Mouse (Mus musculus) small intestine, adult 2 months (tissue): ENCODE data around the gene Ehbp1. TPM values are rescaled to one million over a fixed set of nuclear protein-coding genes. Genes with fewer than 3 reads are reported as not detected.

ENCODE experiments used
- H3K27ac ChIP-seq: fragments of 200-500 bp; 2 replicates; pipeline ENCODE4 v1.5.1; 2012; ENCODE audit warnings: low read depth, low read length, control low read depth, inconsistent platforms; ENCODE audit not compliant: insufficient read depth
- H3K27me3 ChIP-seq: fragments of 200-500 bp; 2 replicates; pipeline ENCODE4 v1.6.1; 2012; ENCODE audit warnings: mild to moderate bottlenecking, moderate library complexity, low read length, inconsistent platforms; ENCODE audit not compliant: control insufficient read depth, insufficient read depth
- H3K36me3 ChIP-seq: fragments of 200-500 bp; 2 replicates; pipeline ENCODE4 v1.6.1; 2012; ENCODE audit warnings: mild to moderate bottlenecking, low read length, control low read depth, inconsistent platforms; ENCODE audit not compliant: control insufficient read depth, insufficient read depth
- H3K4me1 ChIP-seq: fragments of 200-500 bp; 2 replicates; pipeline ENCODE4 v1.6.1; 2012; ENCODE audit warnings: low read length, inconsistent platforms, mixed read lengths; ENCODE audit not compliant: control insufficient read depth, insufficient read depth, insufficient read length
- H3K4me3 ChIP-seq: fragments of 200-500 bp; 2 replicates; pipeline ENCODE4 v1.5.1; 2012; ENCODE audit warnings: low read depth, mild to moderate bottlenecking, control low read depth, inconsistent platforms, low read length, moderate library complexity
- CTCF ChIP-seq: fragments of 200-500 bp; IDR thresholded peaks from 2 replicates; pipeline ENCODE4 v1.5.1; 2012; ENCODE audit warnings: low read depth, mild to moderate bottlenecking, control low read depth, inconsistent platforms, low read length, moderate library complexity, mixed read lengths; ENCODE audit not compliant: insufficient replicate concordance, insufficient read length; ENCODE audit errors: extremely low read depth
- POLR2A ChIP-seq: fragments of 200-500 bp; IDR thresholded peaks from 2 replicates; pipeline ENCODE4 v1.6.1; 2012; ENCODE audit warnings: low read depth, mild to moderate bottlenecking, control low read depth, inconsistent platforms, low read length, moderate library complexity
- WGBS: fragments of 180-500 bp; shearing (Covaris S2); methylation state at CpG from one replicate; pipeline ENCODE4 v1.1.7; 2018; 5-methylcytosine and 5-hydroxymethylcytosine counted together
- polyA plus RNA-seq: library from polyadenylated mRNA; depleted of rRNA; stranded (reverse); fragments of >200 nt; gene quantifications from 2 replicates; pipeline ENCODE4 v1.2.3, GENCODE M21; 2012

Ehbp1 gene
- polyA plus RNA-seq, 1 experiment, result 0.70 TPM

DNA sequence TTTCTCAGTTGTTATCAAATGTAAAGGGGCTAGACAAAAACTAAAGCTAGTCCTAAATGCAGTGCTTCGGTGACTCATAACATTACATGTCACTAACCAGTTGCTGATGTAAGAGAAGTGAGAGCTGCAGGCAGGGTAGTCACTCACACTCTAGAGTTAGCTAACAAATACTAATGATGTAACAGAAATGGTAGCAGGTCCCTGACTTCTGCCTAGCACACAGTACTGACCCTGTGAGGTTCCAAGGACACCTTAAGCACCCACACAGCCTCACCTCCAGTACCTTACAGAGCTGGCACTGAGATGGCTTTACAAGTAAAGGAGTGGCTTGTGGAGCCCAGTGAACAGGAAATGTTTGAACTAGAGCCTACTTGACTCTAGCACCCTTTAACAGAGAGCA lies 86.7 kb downstream of the Ehbp1 start:
- no peaks in the 10 kb centered on the region for H3K4me1 ChIP-seq
- TF ChIP-seq POLR2A, result no peak
- no peak for TF ChIP-seq CTCF
- 96% methylated on average over 1 of the region's 1 CpGs for WGBS

DNA sequence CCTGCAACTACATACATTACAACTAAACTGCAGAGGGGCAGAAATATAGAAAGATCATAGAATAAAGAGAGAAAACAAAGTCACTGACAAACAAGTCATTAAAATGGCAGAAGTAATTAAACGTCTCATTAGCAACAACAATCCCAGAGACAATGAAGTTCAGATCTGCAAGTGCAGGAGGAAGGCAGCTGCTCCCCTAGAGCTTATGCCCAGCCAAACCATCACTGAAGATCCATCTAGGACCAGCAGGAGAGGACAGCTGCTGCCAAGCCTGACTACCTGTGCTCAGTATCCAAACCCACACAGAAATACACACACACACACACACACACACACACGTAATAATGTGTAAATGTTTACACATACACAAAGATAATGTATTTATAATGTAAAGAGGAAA lies 92.7 kb downstream of the Ehbp1 start:
- no peak overlapping the region for H3K4me3 ChIP-seq

More for the DNA sequence above, 86.7 kb downstream of the Ehbp1 start:
- Histone ChIP-seq H3K36me3 (0 out of 2 replicates have a peak, but pooled peaks cover 1% of the 10 kb centered on the region), H3K27ac (no peak overlapping the region), H3K27me3 (no peaks in the 10 kb centered on the region), H3K4me3 (no peak overlapping the region)

DNA sequence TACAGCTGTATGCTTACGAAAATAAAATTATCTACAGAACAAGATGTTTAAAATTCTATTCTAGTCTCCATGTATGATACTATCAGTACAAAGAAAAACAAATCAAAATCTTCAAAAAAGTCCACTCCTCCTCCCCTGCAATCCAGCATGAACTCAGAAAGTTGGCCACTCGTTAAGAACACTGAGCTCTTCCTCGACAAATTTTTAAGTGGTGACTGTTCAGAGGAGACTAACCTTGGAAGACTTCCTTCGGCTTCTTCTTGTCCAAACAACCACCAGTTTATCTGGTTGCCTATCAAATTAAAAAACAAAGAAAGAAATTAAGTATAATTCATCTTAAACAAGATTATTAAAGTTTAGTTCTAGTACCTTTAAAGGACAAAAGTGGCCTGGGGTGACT lies 94.4 kb downstream of the Ehbp1 start:
- Histone ChIP-seq H3K27me3 (no peaks in the 10 kb centered on the region), H3K4me3 (no peak overlapping the region), H3K4me1 (no peaks in the 10 kb centered on the region), H3K36me3 (peaks cover 2% of the 10 kb centered on the region; the same call in 1 of the 2 replicates), H3K27ac (no peak overlapping the region)
- no peak for TF ChIP-seq POLR2A
- no peak for TF ChIP-seq CTCF
- 67% methylated on average over 4 of the region's 4 CpGs for WGBS

More for the DNA sequence above, 92.7 kb downstream of the Ehbp1 start:
- Histone ChIP-seq H3K27ac (no peak overlapping the region), H3K4me1 (no peaks in the 10 kb centered on the region), H3K36me3 (peaks cover 2% of the 10 kb centered on the region; the same call in 1 of the 2 replicates), H3K27me3 (no peaks in the 10 kb centered on the region)
- WGBS, result 85% methylated on average over 2 of the region's 2 CpGs
- TF ChIP-seq POLR2A (no peak), CTCF (no peak)

DNA sequence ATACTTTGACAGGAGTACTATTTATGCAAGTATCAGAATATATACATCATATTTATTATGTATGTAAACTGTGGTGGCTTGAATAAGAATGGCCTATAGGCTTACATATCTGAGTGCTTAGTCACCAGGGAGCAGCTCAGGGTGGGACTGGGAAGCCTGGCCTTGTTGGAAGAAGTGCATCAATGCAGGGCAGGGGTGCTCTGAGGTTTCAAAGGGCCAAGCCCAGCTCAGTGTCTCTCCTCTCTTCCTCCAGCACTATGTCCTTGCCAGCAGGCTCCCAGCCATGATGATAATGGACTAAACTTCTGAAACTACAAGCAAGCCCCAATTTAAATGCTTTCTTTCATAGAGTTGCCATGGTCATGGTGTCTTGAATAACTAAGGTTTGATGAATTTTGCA lies 95.0 kb downstream of the Ehbp1 start:
- no peaks in the 10 kb centered on the region for H3K27me3 ChIP-seq
- TF ChIP-seq POLR2A (no peak), CTCF (no peak)

DNA sequence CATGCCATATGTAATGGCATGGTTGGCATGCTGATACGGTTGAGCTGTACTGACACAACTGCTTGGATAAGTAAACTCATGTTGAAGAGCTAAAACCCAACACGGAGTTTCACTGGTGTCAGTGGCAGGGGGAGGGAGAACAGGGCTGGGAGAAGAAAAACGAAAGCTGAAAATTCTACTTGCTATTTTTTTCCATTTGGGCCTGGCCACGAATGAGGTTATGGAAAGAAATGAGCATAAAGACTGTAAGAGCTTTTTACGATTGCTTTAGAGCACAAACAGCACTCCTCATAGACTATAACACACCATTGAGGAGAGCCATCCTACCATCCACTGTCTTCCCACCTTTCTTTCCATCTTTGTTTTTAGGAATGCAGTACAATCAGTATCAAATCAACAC lies 106.5 kb downstream of the Ehbp1 start:
- H3K4me1 ChIP-seq, result no peaks in the 10 kb centered on the region
- WGBS, result 82% methylated on average over 5 of the region's 5 CpGs
- no peak for TF ChIP-seq POLR2A
- no peak for TF ChIP-seq CTCF
- no peak overlapping the region for H3K4me3 ChIP-seq
- H3K27ac ChIP-seq, result no peak overlapping the region
- 0 out of 2 replicates have a peak, but pooled peaks cover 2% of the 10 kb centered on the region for H3K36me3 ChIP-seq
- no peaks in the 10 kb centered on the region for H3K27me3 ChIP-seq

More for the DNA sequence above, 95.0 kb downstream of the Ehbp1 start:
- Histone ChIP-seq H3K4me3 (no peak overlapping the region), H3K27ac (no peak overlapping the region), H3K4me1 (no peaks in the 10 kb centered on the region), H3K36me3 (peaks cover 2% of the 10 kb centered on the region; the same call in 1 of the 2 replicates)

DNA sequence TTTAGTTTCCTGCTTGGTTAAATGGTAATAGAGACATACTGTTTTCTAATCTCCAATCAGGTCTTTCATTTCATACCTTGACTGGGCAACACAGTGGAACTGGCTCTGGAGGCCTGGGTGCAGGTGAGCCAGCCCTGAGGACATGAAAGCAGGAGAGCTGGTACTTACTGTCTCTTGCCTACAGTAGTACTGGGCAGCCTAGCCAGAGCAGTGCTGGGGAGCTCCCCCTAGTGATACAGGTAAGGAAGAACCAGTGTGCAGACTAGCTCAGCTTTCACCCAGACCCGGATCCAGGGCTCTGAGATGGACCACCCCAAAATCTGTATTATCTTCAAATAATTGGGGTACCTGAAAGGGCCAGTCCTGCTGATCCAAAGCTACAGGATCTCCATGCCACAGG lies 107.4 kb downstream of the Ehbp1 start:
- 0 out of 2 replicates have a peak, but pooled peaks cover 2% of the 10 kb centered on the region for H3K36me3 ChIP-seq
- no peaks in the 10 kb centered on the region for H3K27me3 ChIP-seq
- peak; percentile 41; the same call in 1 of the 2 replicates for TF ChIP-seq CTCF
- TF ChIP-seq POLR2A, result no peak
- no peak overlapping the region for H3K27ac ChIP-seq
- WGBS, result 65% methylated on average over 1 of the region's 1 CpGs
- H3K4me1 ChIP-seq, result no peaks in the 10 kb centered on the region
- H3K4me3 ChIP-seq, result no peak overlapping the region

DNA sequence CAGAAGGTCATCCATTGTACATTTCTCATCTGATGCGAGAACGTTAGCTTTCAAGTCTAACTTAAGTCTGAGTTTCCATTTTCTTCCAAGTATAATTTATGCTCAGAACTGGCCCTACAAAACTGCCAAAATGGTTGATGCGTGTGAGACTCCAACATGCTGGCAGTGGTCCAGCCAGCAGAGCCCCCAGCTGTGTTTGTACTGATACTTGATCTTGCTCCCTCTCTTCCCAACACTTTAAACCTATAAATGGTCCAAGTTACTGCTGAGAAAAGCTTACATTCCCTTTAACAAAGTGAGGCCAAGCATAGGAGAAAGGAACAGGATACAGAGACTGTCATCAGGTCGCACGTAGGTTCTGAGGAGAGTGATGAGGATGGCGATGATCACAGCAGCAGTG lies 111.2 kb downstream of the Ehbp1 start:
- Histone ChIP-seq H3K27me3 (no peaks in the 10 kb centered on the region), H3K27ac (no peak overlapping the region), H3K4me3 (no peak overlapping the region), H3K4me1 (no peaks in the 10 kb centered on the region), H3K36me3 (no peaks in the 10 kb centered on the region)
- WGBS, result 87% methylated on average over 6 of the region's 6 CpGs
- TF ChIP-seq POLR2A (no peak), CTCF (no peak)
